Mouse (Mus musculus) liver, postnatal 0 days (tissue): ENCODE measurements around the gene Olfr1328.

Experiments used
- CTCF ChIP-seq: sonication (generic); IDR thresholded peaks from 2 replicates; pipeline ENCODE4 v1.5.1; 2016; ENCODE audit warnings: antibody characterized with exemption, low read depth
- EP300 ChIP-seq: IDR thresholded peaks from 2 replicates; pipeline ENCODE4 v1.6.1; 2016; ENCODE audit warnings: antibody characterized with exemption, low read depth, mild to moderate bottlenecking

GRCm38 (mm10) chr4:118938512-118938911, at the start of gene Olfr1328:
- TF ChIP-seq CTCF: no peak
- TF ChIP-seq EP300: no peak
